25 mouse cellular contexts compared by ENCODE assay signal in the genomic region with DNA sequence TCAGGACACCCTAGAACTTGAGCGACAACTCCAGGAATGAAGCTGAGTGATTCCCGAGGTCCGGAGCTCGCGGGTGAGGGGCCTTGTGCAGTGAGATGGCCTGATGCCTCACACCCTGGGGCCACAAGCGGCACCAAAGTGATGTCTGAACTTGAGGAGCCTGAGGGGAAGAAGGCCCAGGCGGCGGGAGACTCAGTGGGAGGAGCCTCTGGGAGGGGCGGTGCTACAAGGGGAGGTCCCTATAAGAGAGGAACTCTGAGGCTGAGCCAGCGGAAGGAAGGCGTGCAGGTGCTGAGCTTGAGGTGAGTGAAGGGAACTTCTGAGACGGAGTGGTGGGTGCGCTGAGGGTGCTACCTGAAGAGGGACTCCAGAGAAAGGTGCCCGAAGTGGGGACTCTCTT. TPM values are rescaled to one million over a fixed set of nuclear protein-coding genes. Genes with fewer than 3 reads are reported as not detected.
DNase-seq lines count a peak whose midpoint lies in the region; ATAC-seq and TF ChIP-seq lines count a peak whose summit lies in the region.
"Had no signal": no experiment of that assay in that cellular context is flagged by ENCODE, and none has a peak within 500 bp of the region (broad histone marks: within the 10 kb centered on the region; RNA-seq: fewer than 3 reads in every experiment).

A gene (plus strand): TSS at position 252 of the 400 bp plus-strand sequence.

- WGBS in midbrain, embryonic 12.5 days, result 69% methylated on average over 14 of the region's 14 CpGs
- 69% methylated on average over 14 of the region's 14 CpGs for WGBS in midbrain, postnatal 0 days

- no peaks in the 10 kb centered on the region for H3K9me3 ChIP-seq in midbrain, embryonic 12.5 days
- no peaks in the 10 kb centered on the region for H3K9me3 ChIP-seq in midbrain, postnatal 0 days (ENCODE audit: low read length)
- H3K9me3 ChIP-seq: hindbrain, embryonic 10.5 days; kidney, embryonic 15.5 days; limb, embryonic 15.5 days had no signal

- H3K4me1 ChIP-seq in midbrain, embryonic 12.5 days, result no peaks in the 10 kb centered on the region
- no peaks in the 10 kb centered on the region for H3K4me1 ChIP-seq in midbrain, postnatal 0 days (ENCODE audit: insufficient read depth, low read length)
- H3K4me1 ChIP-seq: hindbrain, embryonic 10.5 days; kidney, embryonic 15.5 days; limb, embryonic 15.5 days had no signal

- no peak within 1 kb of the TSS for H3K4me2 ChIP-seq in midbrain, embryonic 12.5 days (replicated peaks)
- H3K4me2 ChIP-seq in midbrain, postnatal 0 days (ENCODE audit: low read depth, low read length, poor library complexity, severe bottlenecking), result no peak within 1 kb of the TSS
- H3K4me2 ChIP-seq: heart, embryonic 11.5 days; kidney, embryonic 15.5 days; limb, embryonic 15.5 days had no signal

- DNase-seq in midbrain, postnatal 0 days (ENCODE audit: low spot score), result no peak
- peak; percentile 83 for DNase-seq in ES-CJ7 (ENCODE audit: low read depth, low spot score)
- peak; percentile 94 for DNase-seq in ZHBTc4 (ENCODE audit: low read depth, low spot score)
- peak; percentile 86 for DNase-seq in testis, postnatal 14 days (ENCODE audit: low spot score)
- DNase-seq in cerebellum, adult 8-10 months, result no peak
- DNase-seq in adipocyte (ENCODE audit: low spot score), result no peak
- DNase-seq: adrenal gland, postnatal 14 days; cerebellum, adult 9-10 months; heart, postnatal 10 days; kidney, postnatal 4 days; left cerebral cortex, postnatal 4 days; thymus, postnatal 25 days had no signal

- H3K4me3 ChIP-seq in midbrain, embryonic 12.5 days, result no peak within 1 kb of the TSS
- no peak within 1 kb of the TSS for H3K4me3 ChIP-seq in midbrain, postnatal 0 days (ENCODE audit: low read depth, low read length)
- H3K4me3 ChIP-seq: hindbrain, embryonic 10.5 days; kidney, embryonic 15.5 days; limb, embryonic 15.5 days had no signal

- H3K27ac ChIP-seq in midbrain, embryonic 12.5 days (replicated peaks), result no peak within 1 kb of the TSS
- H3K27ac ChIP-seq in midbrain, postnatal 0 days (ENCODE audit: low read depth, low read length), result no peak within 1 kb of the TSS
- H3K27ac ChIP-seq: hindbrain, embryonic 10.5 days; kidney, embryonic 15.5 days; limb, embryonic 15.5 days; macrophage; stomach, postnatal 0 days had no signal

- ATAC-seq in midbrain, embryonic 12.5 days (ENCODE audit: low FRiP score, low read depth), result 0 out of 2 replicates have a peak, but pooled peaks have one; percentile 16
- ATAC-seq in midbrain, postnatal 0 days (ENCODE audit: low FRiP score), result no peak
- ATAC-seq: forebrain, embryonic 14.5 days; intestine, postnatal 0 days; midbrain, embryonic 16.5 days; Patski had no signal

- no peaks in the 10 kb centered on the region for H3K36me3 ChIP-seq in midbrain, embryonic 12.5 days
- H3K36me3 ChIP-seq in midbrain, postnatal 0 days (ENCODE audit: insufficient read depth, low read length), result no peaks in the 10 kb centered on the region
- H3K36me3 ChIP-seq: hindbrain, embryonic 10.5 days; kidney, embryonic 15.5 days; limb, embryonic 15.5 days had no signal

- H3K9ac ChIP-seq in midbrain, embryonic 12.5 days (replicated peaks), result no peak within 1 kb of the TSS
- H3K9ac ChIP-seq in midbrain, postnatal 0 days (replicated peaks; ENCODE audit: low read length, poor library complexity, severe bottlenecking), result no peak within 1 kb of the TSS
- H3K9ac ChIP-seq: kidney, embryonic 15.5 days; limb, embryonic 15.5 days had no signal

- TF ChIP-seq CTCF in midbrain, postnatal 0 days (IDR thresholded peaks at IDR 0.05), result no peak

- no peaks in the 10 kb centered on the region; the same call in 1 of the 2 replicates for H3K27me3 ChIP-seq in midbrain, embryonic 12.5 days
- no peaks in the 10 kb centered on the region for H3K27me3 ChIP-seq in midbrain, postnatal 0 days (ENCODE audit: insufficient read depth, low read length)
- H3K27me3 ChIP-seq: kidney, embryonic 15.5 days; limb, embryonic 15.5 days had no signal

RNA-seq across cellular contexts. Expression of the gene that starts here (rescaled TPM):
- polyA plus RNA-seq in midbrain, embryonic 12.5 days (2016; fragmentation: Nextera tagmentation; extraction: Ambion mirVana), result 0.09 and 0.12 TPM in 2 replicates
- 1.2 TPM in 1 of 2 replicates, not detected in the other for total RNA-seq in midbrain, postnatal 0 days (2014; rRNA removed)
- 0.12 TPM in 1 of 2 replicates, not detected in the other for polyA plus RNA-seq in midbrain, postnatal 0 days (2015; fragmentation: Nextera tagmentation; extraction: Ambion mirVana)
- total RNA-seq: adrenal gland, postnatal 14 days; gastrocnemius, adult 8-10 months; layer of hippocampus, postnatal 10 days had no signal
- polyA plus RNA-seq: midbrain, embryonic 16.5 days; Patski had no signal

Comparison
In these comparisons a context has a peak if more than half of its experiments do, and no peak if none do; other contexts are left out.
1. Peak in ATAC-seq in midbrain, embryonic 12.5 days; RNA of the gene not detected or under 1 TPM.
2. DNase-seq: peak in ES-CJ7 (single experiment), ZHBTc4 (single experiment) and testis, postnatal 14 days (single experiment); none in midbrain, postnatal 0 days (single experiment), cerebellum, adult 8-10 months (single experiment) and adipocyte (single experiment).